Mouse (Mus musculus) adrenal gland, adult 18-20 months (tissue): Measurements from ENCODE around the gene 1700021F05Rik. TPM values are rescaled to one million over a fixed set of nuclear protein-coding genes. Genes with fewer than 3 reads are reported as not detected.

ENCODE experiments used
- DNase-seq, 2 experiments: peaks; one replicate each; pipeline ENCODE4 v3.0.0; 2021 to 2022; ENCODE audit warnings: low spot score in 2 of 2
- total RNA-seq, 2 experiments: library from RNA; stranded (reverse); gene quantifications; 1 replicate in 1 of 2; 2 replicates in 1 of 2; pipeline ENCODE4 v1.2.3; 2021

Gene 1700021F05Rik
- total RNA-seq, 2 experiments from 2014 or later: 60.2 to 81.3 TPM

- no peak for DNase-seq
These were observed 53.3 kb downstream of the 1700021F05Rik start for GRCm38 (mm10) chr10:43487441-43488010.

- DNase-seq: no peak
These were observed 55.0 kb downstream of the 1700021F05Rik start for GRCm38 (mm10) chr10:43485751-43486268.

- peak in 1 of 2 experiments; percentile 38 for DNase-seq
These were observed 57.3 kb downstream of the 1700021F05Rik start for GRCm38 (mm10) chr10:43483426-43483995.

GRCm38 (mm10) chr10:43482021-43482420, 58.8 kb downstream of the 1700021F05Rik start:
- no peak for DNase-seq

GRCm38 (mm10) chr10:43481179-43481578, 59.6 kb downstream of the 1700021F05Rik start:
- no peak for DNase-seq

- DNase-seq: no peak
These were observed 60.5 kb downstream of the 1700021F05Rik start for GRCm38 (mm10) chr10:43480227-43480849.

GRCm38 (mm10) chr10:43479436-43480157, 61.2 kb downstream of the 1700021F05Rik start:
- DNase-seq: peak; percentile 91 to 94

GRCm38 (mm10) chr10:43478751-43479435, 61.9 kb downstream of the 1700021F05Rik start, which contains the start of gene Bend3:
Gene Bend3 (plus strand): TSS chr10:43478831.
- DNase-seq: peak; percentile 50 to 64

GRCm38 (mm10) chr10:43477865-43478681, 62.7 kb downstream of the 1700021F05Rik start:
- DNase-seq: peak; percentile 47 to 51

GRCm38 (mm10) chr10:43477459-43477858, 63.3 kb downstream of the 1700021F05Rik start:
- DNase-seq: no peak

GRCm38 (mm10) chr10:43475376-43475775, 65.4 kb downstream of the 1700021F05Rik start:
- DNase-seq: peak in 1 of 2 experiments; percentile 33

Other genes with a start within 250 kb of the 1700021F05Rik start
- gene Bend3, start 62.2 kb downstream of the 1700021F05Rik start, total RNA-seq: 1 to 10 TPM; 3.9 to 4.7 TPM
- gene Gm9803, start 16.9 kb downstream of the 1700021F05Rik start, total RNA-seq: 10 to 100 TPM in 1 of 2 experiments, 1 to 10 TPM in 1; 6.9 to 17.4 TPM
- gene Cd24a, start 37.3 kb upstream of the 1700021F05Rik start, total RNA-seq: 10 to 100 TPM; 19.6 to 27.0 TPM